Mouse (Mus musculus) ES-E14 (cell line): ENCODE measurements around the gene Sox5. TPM values are rescaled to one million over a fixed set of nuclear protein-coding genes. Genes with fewer than 3 reads are reported as not detected.

Source experiments
- DNase-seq: peaks from one replicate; pipeline ENCODE4 v3.0.0-alpha.2; 2013; ENCODE audit warnings: low read depth, low spot score
- H3K27ac ChIP-seq: 2 replicates; pipeline ENCODE4 v1.5.1; 2012; ENCODE audit warnings: low read depth, mild to moderate bottlenecking, low read length, moderate library complexity, mixed read lengths; ENCODE audit not compliant: poor library complexity, insufficient read depth, severe bottlenecking
- H3K36me3 ChIP-seq: 2 replicates; pipeline ENCODE4 v1.6.1; 2012; ENCODE audit warnings: mild to moderate bottlenecking, low read length, moderate library complexity, mixed read lengths; ENCODE audit not compliant: control insufficient read depth, poor library complexity, insufficient read depth, severe bottlenecking
- H3K4me1 ChIP-seq, 2 experiments: fragments of 150-350 bp in 1 of 2; sonication (generic) in 1 of 2; 2 replicates each; pipeline ENCODE4 v1.6.1; 2012; ENCODE audit warnings: low read length in 2 of 2, mild to moderate bottlenecking in 1 of 2, mixed read lengths in 1 of 2; ENCODE audit not compliant: control insufficient read depth in 2 of 2, insufficient read depth in 2 of 2, poor library complexity in 1 of 2
- H3K4me3 ChIP-seq, 2 experiments: fragments of 150-350 bp in 1 of 2; sonication (generic) in 1 of 2; 2 replicates each; pipeline ENCODE4 v1.5.1; 2012; ENCODE audit warnings: low read length in 2 of 2, low read depth in 1 of 2, mild to moderate bottlenecking in 1 of 2, mixed read lengths in 1 of 2; ENCODE audit not compliant: insufficient read depth in 1 of 2, poor library complexity in 1 of 2, severe bottlenecking in 1 of 2
- H3K9ac ChIP-seq: 2 replicates; pipeline ENCODE4 v1.6.1; 2012; ENCODE audit warnings: low read depth, mild to moderate bottlenecking, low read length, mixed read lengths; ENCODE audit not compliant: poor library complexity, insufficient read depth, severe bottlenecking
- H3K9me3 ChIP-seq: fragments of 150-350 bp; sonication (generic); 2 replicates; pipeline ENCODE4 v1.6.1; 2012; ENCODE audit warnings: low read depth, mild to moderate bottlenecking, low read length; ENCODE audit not compliant: control insufficient read depth, insufficient read depth
- CHD2 ChIP-seq: IDR thresholded peaks from 2 replicates; pipeline ENCODE4 v1.6.1; 2014; ENCODE audit warnings: mild to moderate bottlenecking, low read depth, low read length, inconsistent platforms
- HCFC1 ChIP-seq: IDR thresholded peaks from 2 replicates; pipeline ENCODE4 v1.6.1; 2012; ENCODE audit warnings: low read length, inconsistent platforms, borderline replicate concordance; ENCODE audit not compliant: insufficient read depth
- MAFK ChIP-seq: IDR thresholded peaks from 2 replicates; pipeline ENCODE4 v1.6.1; 2014; ENCODE audit warnings: mild to moderate bottlenecking, low read depth, low read length, inconsistent platforms; ENCODE audit not compliant: insufficient read depth
- ZC3H11A ChIP-seq: IDR thresholded peaks from 2 replicates; pipeline ENCODE4 v1.6.1; 2012; ENCODE audit warnings: low read depth, mild to moderate bottlenecking, inconsistent platforms, low read length, borderline replicate concordance
- ZNF384 ChIP-seq: IDR thresholded peaks from 2 replicates; pipeline ENCODE4 v1.6.1; 2012; ENCODE audit warnings: low read depth, low read length, inconsistent platforms
- in situ Hi-C, 2 experiments: fragments of 600-800 bp; cut with MboI; formaldehyde crosslinking; loops; one replicate each; pipeline ENCODE4 v1.15.1; 2025; ENCODE audit warnings: low sequenced_read_pairs in 2 of 2, inconsistent platforms in 1 of 2; ENCODE audit not compliant: unreplicated experiment in 2 of 2
- total RNA-seq: library from RNA; depleted of rRNA; stranded (reverse); fragments of 300-350 nt; gene quantifications from 2 replicates; pipeline ENCODE4 v1.2.3, GENCODE M21; 2012

The Sox5 gene
- total RNA-seq, 1 experiment: 0.36 TPM

DNA sequence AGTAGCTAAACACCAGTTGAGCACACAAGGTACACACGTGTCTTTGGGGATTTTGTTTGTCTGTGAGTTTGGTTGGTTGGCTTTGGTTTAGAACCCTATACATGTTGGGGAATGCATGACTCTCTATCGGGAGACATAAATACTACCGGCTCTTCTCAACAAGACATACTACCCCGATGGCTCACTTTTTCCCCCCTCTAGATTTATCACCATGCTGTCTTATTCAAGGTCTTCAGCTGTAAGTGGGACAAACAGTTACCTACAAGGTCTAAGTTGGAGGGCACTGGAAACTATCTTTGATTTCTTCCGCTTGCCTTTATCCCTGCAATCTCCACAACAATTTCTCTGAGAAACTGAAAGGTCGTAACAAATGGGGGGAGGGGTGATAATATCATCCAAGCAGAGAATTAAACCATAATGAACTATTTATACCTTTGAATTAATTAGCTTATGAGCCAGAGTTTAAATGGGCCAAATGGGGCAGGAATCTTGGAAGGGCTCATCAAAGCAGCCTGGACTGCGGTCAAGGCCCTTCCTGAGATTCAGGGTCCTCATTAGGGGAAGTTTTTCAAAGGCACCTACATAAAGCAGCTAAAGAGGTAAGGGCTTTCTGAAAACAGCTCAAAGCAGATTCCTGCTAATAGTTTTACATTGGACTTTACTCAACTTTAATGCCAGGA, 4.3 kb downstream of the Sox5 start:
- Histone ChIP-seq H3K4me3 (no peak overlapping the region), H3K36me3 (no peaks in the 10 kb centered on the region), H3K9ac (no peak overlapping the region), H3K4me1 (peaks cover 0 to 1% of the 10 kb centered on the region in 2 experiments; a peak in 2 of 4 replicates), H3K27ac (no peak overlapping the region), H3K9me3 (no peaks in the 10 kb centered on the region)
- no peak for DNase-seq
- TF ChIP-seq HCFC1 (no peak), MAFK (no peak), ZC3H11A (no peak), ZNF384 (no peak), CHD2 (no peak)
- in situ Hi-C loops: no loop called here

DNA sequence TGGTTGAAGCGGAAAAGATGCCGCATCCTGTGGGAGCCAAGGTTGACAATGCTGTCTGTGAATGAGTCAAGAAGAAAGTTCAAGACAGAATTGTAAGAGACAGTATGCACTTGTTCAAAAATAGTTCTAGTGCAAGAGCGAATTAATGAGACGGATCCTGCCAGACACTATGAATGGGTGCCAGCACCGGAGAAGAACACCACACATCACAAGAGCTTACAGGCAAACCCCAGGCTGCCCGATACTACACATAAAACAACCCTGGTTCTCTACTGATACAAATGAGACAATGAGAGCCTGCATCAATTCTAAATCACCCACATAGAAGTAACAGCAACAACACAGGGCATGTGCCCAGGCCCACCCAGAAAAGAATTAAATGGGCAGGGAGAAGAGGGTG, 8.0 kb downstream of the Sox5 start:
- Histone ChIP-seq H3K9ac (no peak overlapping the region), H3K4me3 (no peak overlapping the region), H3K36me3 (no peaks in the 10 kb centered on the region), H3K9me3 (no peaks in the 10 kb centered on the region), H3K27ac (no peak overlapping the region), H3K4me1 (no peaks in the 10 kb centered on the region)
- TF ChIP-seq MAFK (no peak), HCFC1 (no peak), CHD2 (no peak), ZNF384 (no peak), ZC3H11A (no peak)
- in situ Hi-C loops: no loop called here
- no peak for DNase-seq

DNA sequence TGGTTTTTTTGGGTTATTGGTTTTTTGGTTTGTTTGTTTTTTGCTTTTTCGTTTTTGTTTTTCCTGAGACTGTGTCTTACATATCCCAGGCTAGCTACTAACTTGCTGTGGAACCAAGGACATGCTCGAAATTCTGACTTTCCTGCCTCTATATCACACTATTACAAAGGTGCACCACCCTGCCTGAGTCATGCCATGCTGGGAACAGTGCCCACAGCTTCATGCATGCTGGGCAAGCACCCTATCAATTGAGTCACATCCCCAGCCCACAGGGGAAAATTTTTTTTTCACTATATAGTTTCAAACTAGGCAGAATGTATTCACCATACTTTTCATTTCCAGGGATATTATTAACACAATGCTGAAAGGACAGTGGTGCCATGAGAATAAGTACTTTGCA, 8.8 kb downstream of the Sox5 start:
- Histone ChIP-seq H3K27ac (no peak overlapping the region), H3K9ac (no peak overlapping the region), H3K9me3 (no peaks in the 10 kb centered on the region), H3K36me3 (no peaks in the 10 kb centered on the region), H3K4me1 (no peaks in the 10 kb centered on the region), H3K4me3 (no peak overlapping the region)
- no peak for DNase-seq
- no peak for TF ChIP-seq CHD2
- TF ChIP-seq MAFK: no peak
- no peak for TF ChIP-seq ZC3H11A
- no peak for TF ChIP-seq HCFC1
- TF ChIP-seq ZNF384: no peak
- in situ Hi-C loops: no loop called here

DNA sequence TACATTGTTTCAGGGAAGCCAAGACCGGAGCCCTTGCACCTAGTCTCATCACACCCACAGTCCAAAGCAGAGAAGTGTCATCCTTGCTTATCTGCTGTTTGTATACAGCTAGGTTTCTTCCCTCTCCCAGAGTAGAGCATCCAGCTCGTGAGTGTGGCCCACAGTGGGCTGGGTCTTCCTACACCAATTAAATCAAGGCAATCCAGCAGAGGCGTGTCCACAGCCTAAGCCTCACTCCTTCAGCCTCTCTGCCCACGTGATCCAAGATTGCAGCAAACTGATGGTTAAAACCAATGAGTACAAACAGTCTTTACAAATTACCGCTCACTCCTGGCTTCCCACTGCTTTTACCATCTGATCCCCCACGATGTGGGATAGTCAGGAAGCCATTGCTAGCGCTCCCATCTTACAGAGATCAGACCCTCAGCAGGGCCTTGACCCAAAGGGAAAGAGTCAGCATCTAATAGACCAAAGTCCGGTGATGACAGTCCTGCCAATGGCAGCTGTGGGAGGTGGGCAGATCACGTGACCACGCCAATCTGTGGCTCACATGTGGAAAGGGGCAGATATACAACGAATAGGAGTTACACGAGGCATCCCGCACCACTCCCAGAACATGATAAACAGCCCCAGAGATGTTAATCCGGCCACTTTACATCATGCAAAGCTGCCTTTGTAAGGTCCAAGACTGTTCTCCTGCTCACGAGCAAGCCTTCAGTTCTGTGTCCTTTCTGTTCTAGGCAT, 9.4 kb downstream of the Sox5 start:
- no peak for TF ChIP-seq MAFK
- TF ChIP-seq ZNF384: no peak
- TF ChIP-seq HCFC1: no peak
- TF ChIP-seq CHD2: no peak
- no peak for TF ChIP-seq ZC3H11A
- no peak overlapping the region for H3K4me3 ChIP-seq
- no peak for DNase-seq
- H3K4me1 ChIP-seq: no peaks in the 10 kb centered on the region
- no peaks in the 10 kb centered on the region for H3K36me3 ChIP-seq
- in situ Hi-C loops: no loop called here
- H3K9me3 ChIP-seq: no peaks in the 10 kb centered on the region
- H3K9ac ChIP-seq: no peak overlapping the region
- no peak overlapping the region for H3K27ac ChIP-seq

DNA sequence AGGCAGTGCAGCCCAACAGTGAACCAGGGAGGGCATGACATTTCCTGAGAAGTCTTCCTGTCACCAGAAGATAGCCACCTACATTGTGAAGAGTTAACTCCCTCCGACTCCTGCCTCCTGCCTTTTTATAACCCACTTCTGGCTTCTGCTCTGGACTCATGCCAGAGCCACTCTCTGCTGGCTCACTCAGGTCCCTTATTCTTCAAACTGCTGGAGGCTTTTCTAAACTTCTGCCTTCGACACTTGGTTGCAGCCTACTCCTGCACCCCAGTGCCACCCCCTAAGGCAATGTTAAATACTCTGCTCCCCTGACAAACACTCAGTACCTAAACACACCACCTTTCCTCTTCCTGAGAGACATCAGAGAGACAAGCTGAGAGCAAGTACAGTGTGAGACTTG, 12.7 kb downstream of the Sox5 start:
- Histone ChIP-seq H3K4me3 (no peak overlapping the region), H3K9ac (no peak overlapping the region), H3K9me3 (no peaks in the 10 kb centered on the region), H3K27ac (no peak overlapping the region), H3K4me1 (no peaks in the 10 kb centered on the region), H3K36me3 (no peaks in the 10 kb centered on the region)
- in situ Hi-C loops: no loop called here
- TF ChIP-seq MAFK: no peak
- TF ChIP-seq ZC3H11A: no peak
- TF ChIP-seq CHD2: no peak
- no peak for TF ChIP-seq HCFC1
- TF ChIP-seq ZNF384: no peak
- no peak for DNase-seq
